In genomic region chr14:120600414-120600935, GRCm38 (mm10) we compare ENCODE assay signal across 20 mouse cellular contexts.
DNase-seq lines count a peak whose midpoint lies in the region; ATAC-seq and TF ChIP-seq lines count a peak whose summit lies in the region.
"Had no signal": no experiment of that assay in that cellular context is flagged by ENCODE, and none has a peak within 500 bp of the region (broad histone marks: within the 10 kb centered on the region; RNA-seq: fewer than 3 reads in every experiment).

No protein-coding gene starts in this region.

- no peak for DNase-seq in hindbrain, embryonic 11.5 days (ENCODE audit: low spot score)
- no peak for DNase-seq in heart, adult 2 months
- DNase-seq in heart, postnatal 14 days, result no peak
- DNase-seq: adrenal gland, postnatal 14 days; cerebellum, adult 18-20 months; cerebellum, adult 9-11 months; cerebellum, postnatal 36 days; gastrocnemius, postnatal 36 days; heart, adult 11 months; heart, postnatal 10 days had no signal

- no peak overlapping the region for H3K27ac ChIP-seq in hindbrain, embryonic 12.5 days
- H3K27ac ChIP-seq in hindbrain, embryonic 11.5 days (ENCODE audit: low read depth, low read length), result no peak overlapping the region
- H3K27ac ChIP-seq in neural tube, embryonic 12.5 days, result no peak overlapping the region
- no peak overlapping the region for H3K27ac ChIP-seq in neural tube, embryonic 15.5 days (replicated peaks)
- H3K27ac ChIP-seq in midbrain, embryonic 16.5 days (ENCODE audit: low read length), result no peak overlapping the region
- H3K27ac ChIP-seq in heart, adult 2 months, result no peak overlapping the region
- H3K27ac ChIP-seq: embryonic facial prominence, embryonic 13.5 days; forebrain, embryonic 13.5 days; heart, embryonic 10.5 days had no signal

- no peak overlapping the region for H3K4me2 ChIP-seq in hindbrain, embryonic 12.5 days (replicated peaks)
- H3K4me2 ChIP-seq in hindbrain, embryonic 11.5 days (replicated peaks; ENCODE audit: low read depth, low read length), result no peak overlapping the region
- no peak overlapping the region for H3K4me2 ChIP-seq in neural tube, embryonic 12.5 days (replicated peaks)
- H3K4me2 ChIP-seq in neural tube, embryonic 15.5 days, result no peak overlapping the region
- H3K4me2 ChIP-seq in midbrain, embryonic 16.5 days (ENCODE audit: low read length), result no peak overlapping the region
- H3K4me2 ChIP-seq: embryonic facial prominence, embryonic 13.5 days; forebrain, embryonic 13.5 days had no signal

- TF ChIP-seq POLR2A in heart, adult 2 months (IDR thresholded peaks at IDR 0.05; ENCODE audit: insufficient read depth, low read depth, low read length), result no peak

- H3K9ac ChIP-seq in hindbrain, embryonic 12.5 days, result no peak overlapping the region
- H3K9ac ChIP-seq in hindbrain, embryonic 11.5 days (ENCODE audit: low read depth, low read length), result no peak overlapping the region
- H3K9ac ChIP-seq in neural tube, embryonic 12.5 days, result no peak overlapping the region
- no peak overlapping the region for H3K9ac ChIP-seq in neural tube, embryonic 15.5 days (replicated peaks)
- no peak overlapping the region for H3K9ac ChIP-seq in midbrain, embryonic 16.5 days (ENCODE audit: low read depth, low read length)
- no peak overlapping the region for H3K9ac ChIP-seq in heart, adult 2 months (ENCODE audit: low read depth, low read length)
- H3K9ac ChIP-seq: embryonic facial prominence, embryonic 13.5 days; forebrain, embryonic 13.5 days had no signal

- peak; percentile 46; the same call in 1 of the 2 replicates for ATAC-seq in hindbrain, embryonic 12.5 days (ENCODE audit: low FRiP score)
- no peak for ATAC-seq in hindbrain, embryonic 11.5 days (ENCODE audit: low FRiP score)
- 0 out of 2 replicates have a peak, but pooled peaks have one; percentile 53 for ATAC-seq in neural tube, embryonic 12.5 days (ENCODE audit: low FRiP score, low read depth)
- no peak for ATAC-seq in neural tube, embryonic 15.5 days (ENCODE audit: low FRiP score)
- ATAC-seq in midbrain, embryonic 16.5 days, result peak; percentile 51; the same call in 1 of the 2 replicates
- ATAC-seq: activated CD4-positive, CD25-positive, alpha-beta regulatory T cell, adult 4 months; forebrain, embryonic 13.5 days; Patski had no signal

- no peaks in the 10 kb centered on the region for H3K27me3 ChIP-seq in hindbrain, embryonic 12.5 days
- no peaks in the 10 kb centered on the region for H3K27me3 ChIP-seq in hindbrain, embryonic 11.5 days (ENCODE audit: control insufficient read depth, insufficient read depth, low read length)
- H3K27me3 ChIP-seq in neural tube, embryonic 12.5 days (replicated peaks), result no peaks in the 10 kb centered on the region
- no peaks in the 10 kb centered on the region for H3K27me3 ChIP-seq in neural tube, embryonic 15.5 days (replicated peaks)
- H3K27me3 ChIP-seq in midbrain, embryonic 16.5 days (ENCODE audit: control insufficient read depth, insufficient read depth, low read depth, low read length), result no peaks in the 10 kb centered on the region
- no peaks in the 10 kb centered on the region for H3K27me3 ChIP-seq in heart, adult 2 months (ENCODE audit: control insufficient read depth, insufficient read depth, low read length)
- H3K27me3 ChIP-seq: CH12.LX; embryonic facial prominence, embryonic 13.5 days; forebrain, embryonic 13.5 days had no signal

- WGBS in hindbrain, embryonic 12.5 days, result 80% methylated on average over 9 of the region's 9 CpGs
- WGBS in hindbrain, embryonic 11.5 days, result 88% methylated on average over 9 of the region's 9 CpGs
- 84% methylated on average over 9 of the region's 9 CpGs for whole genome bisulfite sequencing in neural tube, embryonic 12.5 days
- 70% methylated on average over 9 of the region's 9 CpGs for WGBS in neural tube, embryonic 15.5 days
- 66% methylated on average over 9 of the region's 9 CpGs for WGBS in midbrain, embryonic 16.5 days
- 88% methylated on average over 9 of the region's 9 CpGs for WGBS in heart, adult 2 months

- intact Hi-C loops in heart, adult 2 months (cut with DNase I), result no loop called here
- intact Hi-C loops in heart, postnatal 14 days (cut with DNase I), result no loop called here

- no peaks in the 10 kb centered on the region for H3K36me3 ChIP-seq in hindbrain, embryonic 12.5 days
- H3K36me3 ChIP-seq in hindbrain, embryonic 11.5 days (ENCODE audit: control insufficient read depth, insufficient read depth, low read length), result no peaks in the 10 kb centered on the region
- no peaks in the 10 kb centered on the region for H3K36me3 ChIP-seq in neural tube, embryonic 12.5 days
- H3K36me3 ChIP-seq in neural tube, embryonic 15.5 days, result no peaks in the 10 kb centered on the region
- H3K36me3 ChIP-seq in midbrain, embryonic 16.5 days (ENCODE audit: control insufficient read depth, insufficient read depth, low read length), result no peaks in the 10 kb centered on the region
- H3K36me3 ChIP-seq in heart, adult 2 months (ENCODE audit: control insufficient read depth, insufficient read depth, low read length), result no peaks in the 10 kb centered on the region
- H3K36me3 ChIP-seq: embryonic facial prominence, embryonic 13.5 days; heart, embryonic 10.5 days had no signal

- no peaks in the 10 kb centered on the region for H3K4me1 ChIP-seq in hindbrain, embryonic 12.5 days
- no peaks in the 10 kb centered on the region for H3K4me1 ChIP-seq in hindbrain, embryonic 11.5 days (replicated peaks; ENCODE audit: control insufficient read depth, insufficient read depth, low read length)
- H3K4me1 ChIP-seq in neural tube, embryonic 12.5 days, result no peaks in the 10 kb centered on the region
- peaks cover 7% of the 10 kb centered on the region; the same call in 1 of the 2 replicates for H3K4me1 ChIP-seq in neural tube, embryonic 15.5 days
- H3K4me1 ChIP-seq in midbrain, embryonic 16.5 days (ENCODE audit: control insufficient read depth, insufficient read depth, low read length), result peaks cover 4% of the 10 kb centered on the region; the same call in 1 of the 2 replicates
- no peaks in the 10 kb centered on the region for H3K4me1 ChIP-seq in heart, adult 2 months (ENCODE audit: control insufficient read depth, insufficient read depth, low read length)
- H3K4me1 ChIP-seq: embryonic facial prominence, embryonic 13.5 days; forebrain, embryonic 13.5 days; heart, embryonic 10.5 days had no signal

- no peak overlapping the region for H3K4me3 ChIP-seq in hindbrain, embryonic 12.5 days
- no peak overlapping the region for H3K4me3 ChIP-seq in hindbrain, embryonic 11.5 days (ENCODE audit: low read depth, low read length)
- H3K4me3 ChIP-seq in neural tube, embryonic 12.5 days, result no peak overlapping the region
- H3K4me3 ChIP-seq in neural tube, embryonic 15.5 days (replicated peaks), result no peak overlapping the region
- H3K4me3 ChIP-seq in midbrain, embryonic 16.5 days (ENCODE audit: low read depth, low read length), result no peak overlapping the region
- no peak overlapping the region for H3K4me3 ChIP-seq in heart, adult 2 months
- H3K4me3 ChIP-seq: embryonic facial prominence, embryonic 13.5 days; forebrain, embryonic 13.5 days; heart, embryonic 10.5 days had no signal

- H3K9me3 ChIP-seq in hindbrain, embryonic 12.5 days (replicated peaks), result no peaks in the 10 kb centered on the region
- no peaks in the 10 kb centered on the region for H3K9me3 ChIP-seq in hindbrain, embryonic 11.5 days (ENCODE audit: control insufficient read depth, low read length)
- no peaks in the 10 kb centered on the region for H3K9me3 ChIP-seq in neural tube, embryonic 12.5 days
- H3K9me3 ChIP-seq in neural tube, embryonic 15.5 days (replicated peaks), result no peaks in the 10 kb centered on the region
- H3K9me3 ChIP-seq in midbrain, embryonic 16.5 days (replicated peaks; ENCODE audit: control insufficient read depth, low read length, poor library complexity, severe bottlenecking), result no peaks in the 10 kb centered on the region
- H3K9me3 ChIP-seq: embryonic facial prominence, embryonic 13.5 days; forebrain, embryonic 13.5 days; heart, embryonic 10.5 days had no signal

- TF ChIP-seq EP300 in heart, adult 2 months (IDR thresholded peaks at IDR 0.05; ENCODE audit: insufficient read depth, low read depth, low read length), result no peak

- H3K79me2 ChIP-seq in heart, adult 2 months (replicated peaks; ENCODE audit: control insufficient read depth, insufficient read depth, low read length), result no peaks in the 10 kb centered on the region

- TF ChIP-seq CTCF in heart, adult 2 months (IDR thresholded peaks at IDR 0.05), result no peak

Comparison
In these comparisons a context has a peak if more than half of its experiments do, and no peak if none do; other contexts are left out.
1. ATAC-seq: peak in hindbrain, embryonic 12.5 days (single experiment), neural tube, embryonic 12.5 days (single experiment) and midbrain, embryonic 16.5 days (single experiment); none in hindbrain, embryonic 11.5 days (single experiment) and neural tube, embryonic 15.5 days (single experiment).